ENCODE assay signal across 8 mouse cellular contexts in genomic region chr17:66490022-66490601, GRCm38 (mm10). TPM values are rescaled to one million over a fixed set of nuclear protein-coding genes. Genes with fewer than 3 reads are reported as not detected.
DNase-seq lines count a peak whose midpoint lies in the region; ATAC-seq and TF ChIP-seq lines count a peak whose summit lies in the region.
"Had no signal": no experiment of that assay in that cellular context is flagged by ENCODE, and none has a peak within 500 bp of the region (broad histone marks: within the 10 kb centered on the region; RNA-seq: fewer than 3 reads in every experiment).

No protein-coding gene starts in this region.

- TF ChIP-seq EP300 in ES-Bruce4 (IDR thresholded peaks at IDR 0.05; ENCODE audit: insufficient read depth, low read depth, low read length), result no peak

- peak; percentile 74 for DNase-seq in adipocyte (ENCODE audit: low spot score)
- DNase-seq in embryonic facial prominence, embryonic 11.5 days (ENCODE audit: low spot score), result peak; percentile 77
- DNase-seq in layer of hippocampus, adult 9-11 months, result peak; percentile 86
- DNase-seq in lung, postnatal 36 days, result peak; percentile 64
- peak; percentile 69 for DNase-seq in right cerebral cortex, postnatal 25 days

- no peaks in the 10 kb centered on the region for H3K4me1 ChIP-seq in ES-Bruce4 (ENCODE audit: control insufficient read depth, insufficient read depth, low read length)
- no peaks in the 10 kb centered on the region for H3K4me1 ChIP-seq in embryonic facial prominence, embryonic 11.5 days (ENCODE audit: control insufficient read depth, insufficient read depth, low read length)
- H3K4me1 ChIP-seq in hindbrain, embryonic 15.5 days (replicated peaks), result peaks cover 4% of the 10 kb centered on the region
- H3K4me1 ChIP-seq: limb, embryonic 12.5 days had no signal

- peak; percentile 50 for TF ChIP-seq CTCF in ES-Bruce4 (IDR thresholded peaks at IDR 0.05; ENCODE audit: low read depth, low read length)

- no peak for ATAC-seq in embryonic facial prominence, embryonic 11.5 days (replicated peaks; ENCODE audit: insufficient number of reproducible peaks, low FRiP score, low TSS enrichment, low read depth)
- ATAC-seq in hindbrain, embryonic 15.5 days (ENCODE audit: low FRiP score, low read depth), result peak; percentile 36

- peaks cover 4% of the 10 kb centered on the region for H3K36me3 ChIP-seq in ES-Bruce4 (ENCODE audit: control insufficient read depth, insufficient read depth, low read length, poor library complexity, severe bottlenecking)
- no peaks in the 10 kb centered on the region for H3K36me3 ChIP-seq in embryonic facial prominence, embryonic 11.5 days (replicated peaks; ENCODE audit: control insufficient read depth, insufficient read depth, low read depth, low read length)
- H3K36me3 ChIP-seq in hindbrain, embryonic 15.5 days, result peaks cover 13% of the 10 kb centered on the region

- no peak overlapping the region for H3K4me2 ChIP-seq in embryonic facial prominence, embryonic 11.5 days (ENCODE audit: low read depth, low read length)
- no peak overlapping the region for H3K4me2 ChIP-seq in hindbrain, embryonic 15.5 days
- H3K4me2 ChIP-seq: limb, embryonic 12.5 days had no signal

- H3K9ac ChIP-seq in ES-Bruce4 (ENCODE audit: low read depth, poor library complexity, severe bottlenecking), result no peak overlapping the region
- H3K9ac ChIP-seq in embryonic facial prominence, embryonic 11.5 days (replicated peaks; ENCODE audit: low read length), result no peak overlapping the region
- H3K9ac ChIP-seq in hindbrain, embryonic 15.5 days, result no peak overlapping the region
- H3K9ac ChIP-seq: limb, embryonic 12.5 days had no signal

- no peak overlapping the region for H3K27ac ChIP-seq in ES-Bruce4 (ENCODE audit: insufficient read depth, low read length)
- no peak overlapping the region for H3K27ac ChIP-seq in embryonic facial prominence, embryonic 11.5 days (replicated peaks; ENCODE audit: low read depth, low read length)
- H3K27ac ChIP-seq in hindbrain, embryonic 15.5 days (replicated peaks), result no peak overlapping the region
- H3K27ac ChIP-seq: limb, embryonic 12.5 days had no signal

- H3K9me3 ChIP-seq in ES-Bruce4 (replicated peaks; ENCODE audit: control insufficient read depth, insufficient read depth, low read length, poor library complexity, severe bottlenecking), result no peaks in the 10 kb centered on the region
- H3K9me3 ChIP-seq in embryonic facial prominence, embryonic 11.5 days (replicated peaks; ENCODE audit: control insufficient read depth, low read length), result no peaks in the 10 kb centered on the region
- H3K9me3 ChIP-seq in hindbrain, embryonic 15.5 days, result no peaks in the 10 kb centered on the region
- H3K9me3 ChIP-seq: limb, embryonic 12.5 days had no signal

- 41% methylated on average over 10 of the region's 10 CpGs for WGBS in embryonic facial prominence, embryonic 11.5 days
- WGBS in hindbrain, embryonic 15.5 days, result 44% methylated on average over 10 of the region's 10 CpGs

- H3K4me3 ChIP-seq in ES-Bruce4 (ENCODE audit: low read depth, low read length), result no peak overlapping the region
- no peak overlapping the region for H3K4me3 ChIP-seq in embryonic facial prominence, embryonic 11.5 days (ENCODE audit: low read depth, low read length)
- no peak overlapping the region for H3K4me3 ChIP-seq in hindbrain, embryonic 15.5 days
- H3K4me3 ChIP-seq: limb, embryonic 12.5 days had no signal

- H3K27me3 ChIP-seq in ES-Bruce4 (ENCODE audit: control insufficient read depth, insufficient read depth, low read length, poor library complexity, severe bottlenecking), result no peaks in the 10 kb centered on the region
- H3K27me3 ChIP-seq in embryonic facial prominence, embryonic 11.5 days (ENCODE audit: control insufficient read depth, insufficient read depth, low read length), result no peaks in the 10 kb centered on the region
- no peaks in the 10 kb centered on the region for H3K27me3 ChIP-seq in hindbrain, embryonic 15.5 days
- H3K27me3 ChIP-seq: limb, embryonic 12.5 days had no signal

- no peak for TF ChIP-seq POLR2A in ES-Bruce4 (IDR thresholded peaks at IDR 0.05; ENCODE audit: insufficient read depth, low read length)

RNA-seq across cellular contexts. Expression of gene Rab12, which starts 29.4 kb away (rescaled TPM):
- 100 and 105 TPM in 2 replicates for polyA plus RNA-seq in ES-Bruce4 (2011; ENCODE audit: insufficient read depth, insufficient read length, low read depth, missing spikeins)
- 41.1 and 41.9 TPM in 2 replicates for polyA plus RNA-seq in embryonic facial prominence, embryonic 11.5 days (2014; fragmentation: Nextera tagmentation; extraction: Ambion mirVana)
- 78.4 and 86.9 TPM in 2 replicates for polyA plus RNA-seq in hindbrain, embryonic 15.5 days (2015; fragmentation: Nextera tagmentation; extraction: Ambion mirVana)

RNA-seq across cellular contexts. Expression of gene Mtcl1, which starts 40.6 kb away (rescaled TPM):
- 91.0 and 92.3 TPM in 2 replicates for polyA plus RNA-seq in ES-Bruce4 (2011; ENCODE audit: insufficient read depth, insufficient read length, low read depth, missing spikeins)
- 6.0 and 8.9 TPM in 2 replicates for polyA plus RNA-seq in embryonic facial prominence, embryonic 11.5 days (2014; fragmentation: Nextera tagmentation; extraction: Ambion mirVana)
- 38.8 and 40.0 TPM in 2 replicates for polyA plus RNA-seq in hindbrain, embryonic 15.5 days (2015; fragmentation: Nextera tagmentation; extraction: Ambion mirVana)
